Mouse (Mus musculus) erythroid progenitor cell, adult 5-6 weeks (primary cell): ENCODE measurements around the gene Nme3. TPM values are rescaled to one million over a fixed set of nuclear protein-coding genes. Genes with fewer than 3 reads are reported as not detected.

Source experiments
- ATAC-seq: replicated peaks from 2 replicates; pipeline ENCODE4 v1.8.0; 2016; ENCODE audit warnings: moderate number of reproducible peaks, mild to moderate bottlenecking, moderate TSS enrichment, inconsistent platforms; ENCODE audit not compliant: poor library complexity, low FRiP score, severe bottlenecking
- total RNA-seq, 2 experiments: library from RNA; stranded (forward) in 1 of 2; stranded (reverse) in 1 of 2; fragments of 150-400 nt in 1 of 2; fragments of 186-747, 209-891 nt in 1 of 2; gene quantifications; 2 replicates each; pipeline versions ENCODE4 v1.2.3 to v1.2.4; 2015 to 2017; ENCODE audit warnings: low replicate concordance in 2 of 2

Gene Nme3
- total RNA-seq, 2 experiments from 2014 or later = 95.5 to 169 TPM

DNA sequence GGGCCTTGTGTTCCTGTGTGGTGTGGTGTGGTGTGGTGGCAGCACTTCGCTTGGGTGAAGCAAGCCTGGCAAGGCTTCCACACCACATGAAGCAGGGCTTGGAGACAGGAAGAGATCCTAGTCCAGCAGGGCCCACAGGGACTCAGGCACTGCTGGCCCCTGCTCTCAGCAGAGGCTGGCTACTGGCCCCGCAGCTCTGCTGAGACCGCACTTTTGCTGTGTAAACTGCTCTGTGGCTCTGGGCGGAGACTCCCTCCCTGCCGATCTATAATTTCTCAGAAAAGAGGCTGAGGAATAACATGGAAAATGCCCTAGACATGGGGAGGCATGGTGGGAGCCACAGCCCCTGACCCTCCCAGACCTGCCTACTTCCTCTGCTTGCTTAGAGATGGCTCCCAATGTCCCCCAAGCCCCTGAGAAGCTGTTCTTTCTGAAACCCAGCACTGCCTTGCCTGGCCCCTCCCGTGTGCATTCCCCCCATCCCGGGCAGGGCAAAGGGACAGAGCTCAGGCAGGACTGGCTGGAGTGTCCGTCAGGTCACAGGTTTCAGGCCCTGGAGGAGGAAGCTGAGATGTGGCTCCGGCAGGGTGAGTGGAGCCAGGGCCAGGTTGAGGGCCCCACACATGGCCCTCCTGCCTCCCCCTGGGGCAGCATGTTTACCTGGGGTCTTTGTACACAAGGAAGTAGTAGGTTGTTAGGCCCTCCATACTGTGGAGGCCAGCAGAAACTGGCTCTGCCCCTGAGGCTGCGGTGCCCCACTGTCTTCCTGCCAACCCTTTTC, 18.8 kb upstream of the Nme3 start:
- no peak for ATAC-seq

DNA sequence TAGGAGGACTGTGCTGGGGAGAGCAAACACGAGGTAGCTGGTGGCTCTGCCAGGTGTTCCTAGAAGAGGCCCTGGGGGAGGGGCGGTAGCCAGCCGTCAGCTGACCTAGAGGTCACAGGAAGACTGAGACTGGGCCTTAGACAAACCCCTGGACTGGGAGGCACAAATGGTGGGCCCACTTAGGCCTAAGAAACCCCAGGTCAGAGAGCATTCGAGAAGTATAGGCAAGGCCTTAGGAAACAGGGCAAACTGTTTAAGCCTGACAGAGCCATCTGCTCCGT, 18.2 kb upstream of the Nme3 start:
- ATAC-seq = no peak

DNA sequence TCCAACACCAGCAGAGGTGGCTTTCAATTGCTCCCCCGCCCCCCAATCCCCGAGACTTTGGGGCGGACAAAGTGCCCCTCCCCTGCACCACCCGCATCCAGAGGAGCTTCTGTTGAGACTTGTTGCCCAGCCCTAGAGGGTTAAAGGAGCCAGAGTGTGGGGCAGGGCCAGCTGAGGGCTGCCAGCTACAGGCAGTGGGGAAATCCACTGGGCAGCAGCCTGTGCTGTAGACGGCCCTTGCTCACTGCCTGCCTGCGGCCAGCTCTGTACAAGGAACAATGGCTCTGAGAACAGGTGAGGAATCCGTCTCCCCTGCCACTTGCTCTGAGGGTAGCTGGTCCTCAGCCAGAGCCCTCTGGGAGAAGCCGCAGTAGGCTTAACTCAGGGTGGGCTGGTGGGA, 17.8 kb upstream of the Nme3 start:
- ATAC-seq = no peak

DNA sequence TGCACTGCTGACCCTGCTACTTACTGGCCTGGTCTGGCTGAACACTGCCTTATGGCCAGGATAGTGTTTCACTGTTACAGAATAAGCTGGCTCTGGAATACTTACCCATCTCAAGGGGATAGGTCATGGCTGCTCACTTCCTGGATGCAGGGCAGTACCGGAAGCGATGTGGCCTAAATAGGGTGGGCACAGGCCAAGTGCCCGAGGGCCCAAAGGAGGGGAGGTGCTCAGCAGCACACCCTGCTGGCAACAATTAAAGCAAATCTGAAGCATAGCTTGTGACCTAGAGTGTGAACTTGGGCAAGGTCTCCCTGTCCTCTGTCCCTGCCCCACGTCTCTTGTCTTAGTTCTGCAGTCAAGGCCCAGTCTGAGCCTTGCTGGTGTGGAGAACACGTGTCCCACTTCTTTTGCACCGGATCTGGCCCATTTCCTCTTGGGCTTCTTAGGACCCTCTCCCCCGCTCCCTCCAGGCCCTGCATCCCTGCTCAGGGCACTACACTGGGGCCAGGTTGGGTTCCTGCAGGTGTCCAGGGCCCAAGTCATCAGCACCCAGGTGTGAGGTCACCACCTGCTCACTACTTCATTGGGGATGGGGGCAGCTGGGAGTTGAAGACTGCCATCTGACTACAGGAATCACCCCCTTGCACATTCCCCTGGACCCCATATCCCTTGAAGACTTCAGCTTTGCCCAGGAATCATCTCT, 14.4 kb upstream of the Nme3 start:
- no peak for ATAC-seq

DNA sequence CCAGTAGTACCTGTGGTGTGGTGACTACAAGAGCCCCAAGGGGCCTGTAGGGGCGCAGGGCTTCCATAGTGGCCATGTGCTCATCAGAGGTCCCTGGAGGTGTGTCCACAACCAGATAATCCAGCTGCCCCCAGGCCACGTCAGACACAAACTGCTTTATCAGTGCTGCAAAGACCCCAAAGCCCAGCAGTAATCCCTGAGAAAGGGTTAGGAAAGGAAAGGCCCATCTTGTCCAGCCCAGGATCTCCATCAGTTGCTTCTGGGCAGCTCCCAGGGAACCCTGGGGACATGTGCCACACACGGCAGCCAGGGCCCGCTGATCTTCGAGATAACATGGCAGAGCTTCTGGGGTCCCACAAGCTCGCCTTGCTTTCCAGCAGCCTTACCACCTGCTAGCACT, 11.9 kb upstream of the Nme3 start:
- no peak for ATAC-seq

DNA sequence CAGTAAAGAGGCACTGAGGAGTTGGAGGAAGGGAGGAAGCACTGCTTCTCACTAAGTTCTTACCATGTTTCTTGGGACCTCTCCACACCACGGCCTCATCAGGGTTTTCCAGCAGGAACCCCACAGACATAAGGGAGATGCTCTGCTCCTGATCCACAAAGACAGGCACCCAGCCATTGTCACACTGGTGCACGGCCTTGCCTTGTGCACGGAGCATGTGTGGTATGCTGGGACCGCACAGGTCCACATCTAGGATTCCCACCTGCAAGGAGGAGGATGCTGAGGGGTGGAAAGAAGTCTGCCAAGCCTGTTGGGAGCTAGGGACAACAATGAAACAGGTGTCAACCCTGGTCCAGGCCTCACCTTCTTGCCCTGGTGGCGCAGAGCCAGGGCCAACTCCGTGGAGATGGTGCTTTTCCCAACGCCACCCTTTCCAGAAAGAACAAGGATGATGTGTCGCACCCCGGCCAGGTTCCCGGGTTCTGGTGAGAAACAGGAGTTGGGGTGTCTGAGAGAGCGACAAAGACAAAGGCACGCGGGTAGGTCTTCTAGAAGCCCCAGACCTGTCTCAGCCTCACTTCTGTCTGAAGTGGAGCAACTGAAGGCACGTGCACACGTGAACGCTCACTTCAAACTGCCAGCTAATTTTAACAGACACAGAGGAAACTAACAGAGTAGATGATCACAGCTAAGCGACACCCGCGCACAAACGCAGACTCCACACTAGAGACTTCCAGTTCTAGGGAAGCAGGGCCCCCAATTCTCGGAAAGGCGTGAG, 10.8 kb upstream of the Nme3 start:
- ATAC-seq = peak; percentile 3; the same call in 1 of the 2 replicates

DNA sequence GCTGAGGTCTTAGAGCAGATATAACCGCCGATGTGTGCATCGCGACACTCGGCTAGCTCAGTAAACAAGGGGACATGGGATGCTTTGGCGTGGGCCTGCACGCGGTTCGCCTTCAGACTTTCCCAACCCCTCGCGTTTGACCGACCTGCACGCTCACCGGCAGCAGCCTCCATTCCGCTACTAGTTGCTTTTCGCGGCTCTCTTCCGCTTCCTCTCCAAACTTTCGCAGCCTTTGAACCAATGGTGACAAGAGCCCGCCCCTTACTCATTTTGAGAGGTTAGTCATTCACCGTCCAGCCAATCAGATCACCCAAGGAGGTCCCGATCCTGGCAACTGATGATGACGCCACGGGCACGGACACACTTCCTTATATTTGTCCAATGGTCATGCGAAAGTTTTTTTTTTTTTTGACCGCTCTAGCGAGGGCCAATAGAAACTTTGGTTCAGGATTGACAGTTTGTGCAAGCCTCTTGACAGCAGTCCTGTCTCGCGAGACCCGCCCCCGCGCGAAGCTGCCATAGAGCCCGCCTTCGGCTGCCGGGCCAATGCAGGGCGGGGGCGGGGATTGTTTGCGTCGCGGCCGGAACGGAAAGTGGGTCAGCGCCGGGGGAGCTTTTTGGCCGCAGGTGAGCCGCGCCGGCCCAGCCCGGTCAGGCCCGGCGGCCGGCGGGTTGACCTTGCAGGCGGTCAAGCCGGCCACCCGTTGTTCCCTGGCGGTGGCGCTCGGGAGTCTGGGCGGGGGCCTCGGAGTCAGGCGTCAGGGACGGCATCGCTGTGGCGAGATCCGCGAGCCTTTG, 10.0 kb upstream of the Nme3 start, which contains the start of the genes Nubp2 and Spsb3:
Gene Nubp2 (minus strand): TSS at position 216 of the 798 bp plus-strand sequence.
Gene Spsb3 (plus strand): TSS at position 510 of the 798 bp plus-strand sequence.
- peak; percentile 90 for ATAC-seq

DNA sequence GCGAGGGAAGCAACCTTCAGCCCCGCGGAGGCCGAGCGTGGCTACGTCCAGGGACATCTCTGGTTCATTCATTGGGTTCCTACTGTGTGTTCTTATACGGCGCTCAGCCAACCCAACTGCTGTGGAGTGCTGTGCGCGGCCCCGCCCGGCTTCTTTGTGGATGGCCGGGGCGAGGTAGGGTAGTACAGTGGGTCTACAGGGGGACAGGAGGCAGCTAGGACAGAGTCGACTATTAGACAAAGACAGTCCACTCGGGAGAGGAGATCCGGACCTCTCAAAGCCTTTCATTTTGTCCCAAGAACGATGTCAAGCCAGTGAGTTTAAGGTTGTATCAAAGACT, 9.4 kb upstream of the Nme3 start:
- peak; percentile 8 for ATAC-seq

DNA sequence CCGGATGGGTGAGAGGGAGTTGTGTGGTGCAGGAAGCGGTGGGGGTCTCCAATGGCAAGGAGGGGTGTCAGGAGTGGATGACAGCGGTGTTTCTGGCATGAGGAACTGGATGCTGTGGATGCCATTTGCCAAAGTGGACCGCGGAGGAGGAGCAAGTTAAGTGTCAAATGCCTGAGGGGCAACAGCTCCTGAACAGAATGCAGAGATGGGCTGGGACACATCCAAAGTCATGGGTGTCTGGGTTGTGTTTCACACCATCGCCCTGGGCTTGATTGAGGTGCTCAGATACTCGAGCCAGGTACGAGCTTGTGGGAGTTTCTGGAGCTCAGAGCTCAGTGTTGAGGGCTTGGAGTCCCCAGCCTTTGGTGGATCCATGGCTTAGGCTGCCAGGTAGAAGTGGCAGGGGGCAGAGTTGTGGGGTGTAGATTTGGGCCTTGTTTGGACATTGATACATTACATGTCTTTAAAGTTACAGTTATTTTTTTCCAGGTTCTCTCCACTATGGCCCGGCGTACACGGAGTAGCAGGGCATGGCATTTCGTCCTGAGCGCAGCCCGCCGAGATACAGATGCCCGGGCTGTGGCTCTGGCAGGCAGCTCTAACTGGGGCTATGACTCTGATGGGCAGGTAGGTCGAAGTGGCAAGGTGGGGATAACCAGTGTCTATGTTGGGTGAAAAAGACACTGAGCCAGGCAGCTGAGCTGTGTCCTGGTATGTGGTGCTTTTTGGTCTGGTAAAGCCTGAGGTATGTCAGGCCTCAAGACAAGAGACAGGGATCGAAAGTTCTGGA, 8.8 kb upstream of the Nme3 start:
- ATAC-seq = no peak

DNA sequence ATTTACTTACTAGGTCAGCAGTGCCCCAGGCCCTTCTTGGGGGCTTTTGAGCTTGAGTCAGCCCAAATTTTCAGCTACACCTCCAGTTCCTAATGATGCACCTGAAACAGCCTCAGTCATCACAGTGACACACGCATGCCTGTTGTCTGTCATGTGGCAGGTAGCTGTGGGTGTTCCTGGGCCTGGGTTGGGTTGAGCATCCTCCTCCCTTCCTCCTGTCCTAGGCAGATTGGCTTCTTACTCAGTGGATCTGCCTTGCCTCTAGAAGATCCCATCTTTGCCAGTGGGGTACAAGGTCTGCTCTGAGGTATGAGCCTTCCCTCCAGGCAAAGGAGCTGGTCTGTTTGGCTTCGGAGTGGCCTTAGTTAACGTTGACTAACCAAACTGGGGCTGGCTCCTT, 7.4 kb upstream of the Nme3 start:
- ATAC-seq = no peak

DNA sequence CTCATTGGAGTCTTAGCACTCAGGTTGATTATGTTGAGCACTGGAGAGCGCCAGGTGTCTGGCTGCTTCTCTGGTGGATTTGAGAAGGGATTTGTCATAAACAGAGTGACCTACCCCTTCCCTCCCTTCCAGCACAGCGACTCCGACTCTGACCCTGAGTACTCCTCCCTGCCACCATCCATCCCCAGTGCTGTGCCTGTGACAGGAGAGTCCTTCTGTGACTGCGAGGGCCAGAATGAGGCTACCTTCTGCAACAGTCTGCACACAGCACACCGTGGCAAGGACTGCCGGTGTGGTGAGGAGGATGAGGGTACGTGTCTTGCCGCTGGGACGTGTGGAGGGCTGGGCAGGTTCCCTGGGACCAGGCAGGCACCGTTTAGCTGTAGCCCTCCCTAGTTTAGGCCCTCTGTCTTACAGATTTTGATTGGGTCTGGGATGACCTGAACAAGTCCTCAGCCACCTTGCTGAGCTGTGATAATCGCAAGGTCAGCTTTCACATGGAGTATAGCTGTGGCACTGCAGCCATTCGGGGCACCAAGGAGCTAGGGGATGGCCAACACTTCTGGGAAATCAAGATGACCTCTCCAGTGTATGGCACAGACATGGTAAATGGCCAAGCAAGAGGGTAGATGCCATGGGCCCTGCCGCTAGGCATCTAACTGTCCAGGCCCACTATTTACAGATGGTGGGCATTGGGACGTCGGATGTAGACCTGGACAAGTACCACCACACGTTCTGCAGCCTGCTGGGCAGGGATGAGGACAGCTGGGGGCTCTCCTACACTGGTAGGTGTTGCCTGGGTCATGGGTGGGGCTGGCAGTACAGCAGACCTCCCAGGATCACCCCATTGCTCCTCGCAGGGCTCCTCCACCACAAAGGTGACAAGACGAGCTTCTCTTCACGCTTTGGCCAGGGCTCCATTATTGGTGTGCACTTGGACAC, 5.9 kb upstream of the Nme3 start:
- ATAC-seq = no peak

DNA sequence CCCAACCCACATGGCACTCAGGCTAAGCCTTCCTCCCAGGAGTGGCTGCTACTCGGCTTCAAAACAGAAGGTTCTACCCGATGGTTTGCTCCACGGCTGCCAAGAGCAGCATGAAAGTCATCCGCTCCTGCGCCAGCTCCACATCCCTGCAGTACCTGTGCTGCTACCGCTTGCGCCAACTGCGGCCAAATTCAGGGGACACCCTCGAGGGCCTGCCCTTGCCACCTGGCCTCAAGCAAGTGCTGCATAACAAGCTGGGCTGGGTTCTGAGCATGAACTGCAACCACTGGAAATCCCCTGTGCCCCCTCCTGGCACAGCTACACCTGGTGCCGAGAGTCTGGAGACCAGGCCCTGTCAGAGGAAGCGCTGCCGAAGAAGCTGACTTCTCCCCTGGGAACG, 5.0 kb upstream of the Nme3 start:
- no peak for ATAC-seq

DNA sequence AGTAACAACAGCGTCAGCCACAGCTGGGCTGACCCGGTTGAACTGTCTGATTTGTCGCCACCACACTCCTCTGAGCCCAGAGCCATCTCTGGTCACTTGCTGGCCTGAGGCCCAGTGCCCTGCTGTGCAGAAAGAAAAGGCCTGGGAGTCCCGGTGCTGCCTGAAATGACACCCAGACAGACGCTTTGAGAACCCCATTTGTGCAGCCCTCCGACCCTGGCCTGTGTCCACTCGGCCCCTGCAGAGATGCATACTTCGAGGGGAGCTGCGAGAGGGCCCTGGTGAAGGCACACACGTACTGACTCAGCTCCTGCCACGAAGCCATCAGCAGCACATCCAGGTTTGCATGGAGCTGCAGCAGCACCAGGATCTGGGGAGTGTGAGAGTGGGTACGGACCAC, 3.5 kb upstream of the Nme3 start:
- no peak for ATAC-seq

DNA sequence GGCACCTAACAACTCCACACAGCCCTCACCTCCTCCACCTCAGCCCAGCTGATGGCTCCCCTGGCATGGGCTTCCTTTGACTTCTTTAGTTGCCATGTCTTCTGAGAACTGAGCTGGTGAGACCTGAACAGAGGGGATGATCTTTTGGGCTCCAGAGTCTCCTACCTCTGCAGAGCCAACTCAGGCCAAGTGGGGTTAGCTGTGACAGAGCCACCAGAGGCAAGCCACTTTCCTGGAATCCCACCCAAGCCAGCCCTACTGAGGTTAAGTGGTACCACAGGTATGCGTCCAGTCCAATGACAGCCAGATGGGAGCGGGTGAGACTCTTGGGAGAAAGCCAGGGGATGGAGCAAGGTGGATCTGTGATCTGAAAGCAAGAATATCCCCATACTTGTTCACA, 3.0 kb upstream of the Nme3 start:
- no peak for ATAC-seq

DNA sequence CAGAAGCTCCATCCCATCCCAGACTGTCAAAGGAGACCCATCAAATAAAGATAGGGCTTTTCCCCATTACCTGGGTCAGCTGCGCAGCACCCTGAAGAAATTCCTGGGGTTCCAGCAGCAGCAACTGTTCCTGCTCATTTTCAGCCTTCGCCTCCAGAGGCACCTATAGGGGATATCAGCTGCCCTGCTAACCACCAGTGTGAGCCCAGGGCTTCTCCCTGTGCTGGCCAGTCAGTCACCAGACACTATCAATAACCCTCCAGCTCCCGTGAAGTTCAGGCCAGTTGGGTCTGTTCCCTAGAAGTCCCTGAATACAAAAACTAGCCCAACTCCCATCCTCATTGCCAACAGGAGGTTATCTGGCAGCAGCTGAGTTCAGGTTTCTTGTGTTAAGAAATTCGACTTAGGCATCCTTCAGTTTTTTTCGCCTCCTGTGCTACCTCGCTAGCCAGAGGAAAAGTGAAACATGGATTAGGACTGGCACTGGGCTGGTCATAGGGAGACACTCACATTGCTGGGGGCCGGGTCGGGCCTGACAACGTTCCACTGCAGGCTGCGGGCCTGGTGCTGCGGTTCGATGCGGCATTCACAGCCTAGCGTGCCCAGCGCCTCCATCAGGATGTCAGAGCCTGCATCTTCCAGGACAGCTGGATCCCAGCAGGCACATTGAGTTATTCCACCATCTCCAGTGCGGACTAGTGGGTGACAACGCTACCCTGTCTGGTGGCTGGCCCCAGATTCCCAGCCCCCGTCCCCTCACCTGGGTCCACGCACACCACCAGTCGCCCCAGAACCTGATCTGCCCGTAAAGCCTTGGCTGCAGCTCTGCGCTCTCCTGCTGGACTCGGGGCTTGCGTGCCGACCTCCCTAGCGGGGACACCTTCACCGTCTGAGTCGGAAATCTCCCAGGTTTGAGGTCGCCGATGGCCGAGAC, 2.0 kb upstream of the Nme3 start:
- ATAC-seq = peak; percentile 31

DNA sequence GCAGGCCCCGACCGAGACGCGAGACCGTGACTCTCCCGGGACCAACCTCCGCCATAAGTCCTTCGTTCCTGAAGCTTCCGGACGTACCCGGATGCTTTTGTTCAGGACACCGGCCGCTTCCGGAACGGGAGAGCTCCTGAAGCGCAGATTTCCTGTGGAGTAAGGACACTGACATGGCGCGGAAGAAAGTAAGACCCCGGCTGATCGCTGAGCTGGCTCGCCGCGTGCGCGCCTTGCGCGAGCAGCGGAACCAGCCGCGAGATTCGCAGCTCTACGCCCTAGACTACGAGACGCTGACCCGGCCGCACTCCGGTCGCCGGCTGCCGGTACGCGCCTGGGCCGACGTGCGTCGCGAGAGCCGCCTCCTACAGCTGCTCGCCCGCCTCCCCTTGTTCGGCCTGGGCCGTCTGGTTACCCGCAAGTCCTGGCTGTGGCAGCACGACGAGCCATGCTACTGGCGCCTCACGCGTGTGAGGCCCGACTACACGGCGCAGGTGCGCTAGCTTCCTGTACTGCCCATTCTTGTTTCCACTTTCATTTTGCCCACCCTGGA, 1.2 kb upstream of the Nme3 start, which contains the start of the genes Eme2 and Mrps34:
Gene Eme2 (minus strand): TSS at position 93 of the 553 bp plus-strand sequence.
Gene Mrps34 (plus strand): TSS at position 122 of the 553 bp plus-strand sequence.
- ATAC-seq = peak; percentile 51
